Mouse (Mus musculus): ENCODE measurements around the gene Pdcd6ip. TPM values are rescaled to one million over a fixed set of nuclear protein-coding genes. Genes with fewer than 3 reads are reported as not detected.
A peak's percentile ranks its signal among the peaks of the same experiment; 100 is the strongest.
"Not testable (repeated sequence)": the region's sequence is repeated elsewhere in the genome, so short reads cannot be mapped to it uniquely, and the experiment has no call there.

Pdcd6ip gene
- total RNA-seq, 2 experiments from 2014 or later, result 65.3 to 68.0 TPM

GRCm38 (mm10) chr9:113701441-113702160, 6.5 kb downstream of the Pdcd6ip start:
- DNase-seq, result no peak

GRCm38 (mm10) chr9:113687461-113687860, 20.6 kb downstream of the Pdcd6ip start:
- no peak for DNase-seq

- DNase-seq, result no peak
These were observed 34.3 kb downstream of the Pdcd6ip start for GRCm38 (mm10) chr9:113673721-113674120.

GRCm38 (mm10) chr9:113672352-113672751, 35.7 kb downstream of the Pdcd6ip start:
- DNase-seq, result no peak

GRCm38 (mm10) chr9:113670857-113671106, 37.3 kb downstream of the Pdcd6ip start:
- no peak for DNase-seq

- DNase-seq, result no peak
These were observed 37.8 kb downstream of the Pdcd6ip start for GRCm38 (mm10) chr9:113670105-113670856.

- DNase-seq, result no peak
These were observed 44.6 kb downstream of the Pdcd6ip start for GRCm38 (mm10) chr9:113663476-113663875.

GRCm38 (mm10) chr9:113657837-113658236, 50.2 kb downstream of the Pdcd6ip start:
- DNase-seq, result no peak

- DNase-seq, result no peak
These were observed 54.5 kb downstream of the Pdcd6ip start for GRCm38 (mm10) chr9:113653571-113653970.

- DNase-seq, result no peak
These were observed 57.3 kb downstream of the Pdcd6ip start for GRCm38 (mm10) chr9:113650787-113651186.

GRCm38 (mm10) chr9:113649211-113649610, 58.8 kb downstream of the Pdcd6ip start:
- not testable (repeated sequence) for DNase-seq

- no peak for DNase-seq
These were observed 62.3 kb downstream of the Pdcd6ip start for GRCm38 (mm10) chr9:113645837-113646169.

GRCm38 (mm10) chr9:113645153-113645836, 62.8 kb downstream of the Pdcd6ip start:
- peak in 1 of 2 experiments; percentile 64 for DNase-seq

- no peak for DNase-seq
These were observed 63.4 kb downstream of the Pdcd6ip start for GRCm38 (mm10) chr9:113644701-113645100.

- no peak for DNase-seq
These were observed 64.0 kb downstream of the Pdcd6ip start for GRCm38 (mm10) chr9:113644076-113644475.

GRCm38 (mm10) chr9:113643669-113644068, 64.4 kb downstream of the Pdcd6ip start:
- no peak for DNase-seq

GRCm38 (mm10) chr9:113634986-113635385, 73.1 kb downstream of the Pdcd6ip start:
- no peak for DNase-seq

GRCm38 (mm10) chr9:113633168-113633744, 74.8 kb downstream of the Pdcd6ip start:
- DNase-seq, result no peak

GRCm38 (mm10) chr9:113632350-113633043, 75.6 kb downstream of the Pdcd6ip start:
- DNase-seq, result no peak

GRCm38 (mm10) chr9:113629632-113630031, 78.4 kb downstream of the Pdcd6ip start:
- peak; percentile 54 to 69 for DNase-seq

- DNase-seq, result no peak
These were observed 78.9 kb downstream of the Pdcd6ip start for GRCm38 (mm10) chr9:113629191-113629590.

GRCm38 (mm10) chr9:113628780-113629179, 79.3 kb downstream of the Pdcd6ip start:
- no peak for DNase-seq

- DNase-seq, result peak in 1 of 2 experiments; percentile 28
These were observed 81.3 kb downstream of the Pdcd6ip start for GRCm38 (mm10) chr9:113626730-113627129.
